Mouse (Mus musculus) heart, embryonic 12.5 days (tissue): ENCODE measurements around the gene Mrps15. TPM values are rescaled to one million over a fixed set of nuclear protein-coding genes. Genes with fewer than 3 reads are reported as not detected.

Experiments used
- ATAC-seq: fragments of 200-750 bp; cut with Nextera tagmentation; 2 replicates; pipeline ENCODE4 v1.8.0; 2017; ENCODE audit warnings: moderate TSS enrichment, moderate library complexity; ENCODE audit not compliant: insufficient number of reproducible peaks, low FRiP score
- H3K27ac ChIP-seq: fragments of 300-500 bp; sonication (generic); 2 replicates; pipeline ENCODE4 v1.5.1; 2016; ENCODE audit warnings: mild to moderate bottlenecking, moderate library complexity; ENCODE audit not compliant: poor library complexity, severe bottlenecking
- H3K27me3 ChIP-seq: fragments of 300-500 bp; sonication (generic); replicated peaks from 2 replicates; pipeline ENCODE4 v1.6.1; 2016; ENCODE audit warnings: mild to moderate bottlenecking, moderate library complexity
- H3K36me3 ChIP-seq: fragments of 300-500 bp; sonication (generic); 2 replicates; pipeline ENCODE4 v1.6.1; 2016; ENCODE audit warnings: mild to moderate bottlenecking, moderate library complexity
- H3K4me1 ChIP-seq: fragments of 300-500 bp; sonication (generic); replicated peaks from 2 replicates; pipeline ENCODE4 v1.6.1; 2016; ENCODE audit warnings: mild to moderate bottlenecking
- H3K4me2 ChIP-seq: fragments of 300-500 bp; sonication (generic); 2 replicates; pipeline ENCODE4 v1.6.1; 2016; ENCODE audit warnings: mild to moderate bottlenecking, moderate library complexity
- H3K4me3 ChIP-seq: fragments of 300-500 bp; sonication (generic); 2 replicates; pipeline ENCODE4 v1.5.1; 2016; ENCODE audit warnings: mild to moderate bottlenecking
- H3K9ac ChIP-seq: fragments of 300-500 bp; sonication (generic); 2 replicates; pipeline ENCODE4 v1.6.1; 2016; ENCODE audit warnings: mild to moderate bottlenecking, moderate library complexity
- H3K9me3 ChIP-seq: fragments of 300-500 bp; sonication (generic); replicated peaks from 2 replicates; pipeline ENCODE4 v1.6.1; 2016; ENCODE audit warnings: mild to moderate bottlenecking, moderate library complexity
- WGBS: fragments of 180-500 bp; shearing (Covaris S2); methylation state at CpG from one replicate; pipeline ENCODE4 v1.1.7; 2016; 5-methylcytosine and 5-hydroxymethylcytosine counted together
- polyA plus RNA-seq: library from polyadenylated mRNA; unstranded; fragments of >200 nt; fragmentation: Nextera tagmentation; extraction: Ambion mirVana; gene quantifications from 2 replicates; pipeline ENCODE4 v1.2.1, GENCODE M21; 2016

Mrps15 gene
- 142 and 146 TPM in 2 replicates for polyA plus RNA-seq

GRCm38 (mm10) chr4:126046851-126047585 lies at the start of gene Mrps15:
TSS of gene Mrps15 (plus strand) at chr4:126046925.
- WGBS = under 1% methylated on average over 56 of the region's 56 CpGs
- Histone ChIP-seq H3K27me3 (no peaks in the 10 kb centered on the region), H3K4me2 (peak within 1 kb of the TSS; percentile 91), H3K9me3 (no peaks in the 10 kb centered on the region), H3K9ac (peak within 1 kb of the TSS; percentile 85), H3K4me3 (peak within 1 kb of the TSS; percentile 75), H3K36me3 (peaks cover 28% of the 10 kb centered on the region), H3K27ac (peak within 1 kb of the TSS; percentile 31), H3K4me1 (peaks cover 10% of the 10 kb centered on the region)
- ATAC-seq = peak; percentile 91

DNA sequence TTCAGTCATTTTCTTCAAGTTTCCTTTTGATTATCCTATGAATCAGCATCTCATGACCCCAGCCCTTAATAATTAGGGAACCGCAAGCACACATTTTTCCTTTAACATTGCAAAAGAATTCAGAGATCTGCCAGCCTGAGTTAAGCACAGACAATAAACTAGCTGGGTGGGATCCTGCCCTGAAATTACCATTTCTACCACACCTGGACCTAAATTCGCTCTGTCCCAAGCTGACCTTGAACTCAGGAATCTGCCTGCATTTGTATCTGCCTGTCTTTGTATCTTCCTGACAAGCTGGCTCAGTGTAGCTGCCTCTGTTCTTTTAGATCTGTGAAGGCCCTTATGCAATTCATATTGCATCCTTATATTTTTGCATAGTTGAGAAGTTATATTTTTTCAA lies 48.9 kb upstream of the Mrps15 start:
- no peak for ATAC-seq
- Histone ChIP-seq H3K36me3 (no peaks in the 10 kb centered on the region), H3K4me1 (no peaks in the 10 kb centered on the region), H3K9ac (no peak overlapping the region), H3K27ac (no peak overlapping the region), H3K27me3 (no peaks in the 10 kb centered on the region; the same call in 1 of the 2 replicates), H3K4me2 (no peak overlapping the region), H3K4me3 (no peak overlapping the region), H3K9me3 (peaks cover 23% of the 10 kb centered on the region)
- WGBS = 80% methylated on average over 2 of the region's 2 CpGs

- ATAC-seq = no peak
- Histone ChIP-seq H3K4me3 (no peak overlapping the region), H3K4me1 (no peaks in the 10 kb centered on the region), H3K9me3 (peaks cover 22% of the 10 kb centered on the region), H3K27ac (no peak overlapping the region), H3K36me3 (no peaks in the 10 kb centered on the region), H3K27me3 (no peaks in the 10 kb centered on the region), H3K4me2 (no peak overlapping the region), H3K9ac (no peak overlapping the region)
- WGBS = 78% methylated on average over 12 of the region's 12 CpGs
These were observed 45.2 kb upstream of the Mrps15 start for GRCm38 (mm10) chr4:126001311-126002199.

- Histone ChIP-seq H3K4me3 (no peak overlapping the region), H3K4me2 (no peak overlapping the region), H3K9ac (no peak overlapping the region), H3K36me3 (no peaks in the 10 kb centered on the region), H3K9me3 (no peaks in the 10 kb centered on the region), H3K27me3 (no peaks in the 10 kb centered on the region), H3K27ac (no peak overlapping the region), H3K4me1 (no peaks in the 10 kb centered on the region)
- ATAC-seq = no peak
- WGBS = 70% methylated on average over 7 of the region's 7 CpGs
These were observed 28.9 kb upstream of the Mrps15 start for GRCm38 (mm10) chr4:126017676-126018332.

DNA sequence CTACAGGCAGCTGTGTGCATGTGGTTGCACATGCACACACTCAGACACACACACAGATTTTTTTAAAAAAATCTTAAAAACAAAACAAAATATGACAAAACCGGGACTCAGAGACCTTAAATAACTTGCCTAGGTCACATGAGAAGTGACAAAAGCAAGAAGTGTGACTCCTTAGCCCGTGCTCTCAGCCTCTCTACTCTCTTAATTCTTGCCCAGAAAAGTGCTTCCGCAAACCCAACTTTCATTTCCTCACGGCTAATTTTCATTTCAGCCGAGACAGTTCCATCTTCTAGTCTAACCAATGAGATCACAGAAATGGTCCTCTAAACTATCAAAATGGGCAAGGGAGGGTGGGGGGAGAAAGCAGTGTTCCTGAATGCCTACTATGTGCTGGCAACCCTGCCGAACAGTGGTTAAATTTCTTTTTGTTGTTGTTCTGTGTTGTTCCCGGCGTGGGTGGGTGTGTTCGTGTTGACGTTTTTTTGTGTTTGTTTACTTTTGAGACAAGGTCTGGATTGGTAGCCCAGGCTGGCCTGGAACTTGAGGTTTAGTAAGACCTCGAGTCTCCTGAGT lies 27.7 kb upstream of the Mrps15 start:
- H3K4me3 ChIP-seq = no peak overlapping the region
- no peak overlapping the region for H3K27ac ChIP-seq
- 72% methylated on average over 11 of the region's 11 CpGs for WGBS
- no peaks in the 10 kb centered on the region for H3K27me3 ChIP-seq
- ATAC-seq = no peak
- H3K9me3 ChIP-seq = no peaks in the 10 kb centered on the region
- H3K36me3 ChIP-seq = no peaks in the 10 kb centered on the region
- H3K4me1 ChIP-seq = no peaks in the 10 kb centered on the region
- no peak overlapping the region for H3K4me2 ChIP-seq
- H3K9ac ChIP-seq = no peak overlapping the region

DNA sequence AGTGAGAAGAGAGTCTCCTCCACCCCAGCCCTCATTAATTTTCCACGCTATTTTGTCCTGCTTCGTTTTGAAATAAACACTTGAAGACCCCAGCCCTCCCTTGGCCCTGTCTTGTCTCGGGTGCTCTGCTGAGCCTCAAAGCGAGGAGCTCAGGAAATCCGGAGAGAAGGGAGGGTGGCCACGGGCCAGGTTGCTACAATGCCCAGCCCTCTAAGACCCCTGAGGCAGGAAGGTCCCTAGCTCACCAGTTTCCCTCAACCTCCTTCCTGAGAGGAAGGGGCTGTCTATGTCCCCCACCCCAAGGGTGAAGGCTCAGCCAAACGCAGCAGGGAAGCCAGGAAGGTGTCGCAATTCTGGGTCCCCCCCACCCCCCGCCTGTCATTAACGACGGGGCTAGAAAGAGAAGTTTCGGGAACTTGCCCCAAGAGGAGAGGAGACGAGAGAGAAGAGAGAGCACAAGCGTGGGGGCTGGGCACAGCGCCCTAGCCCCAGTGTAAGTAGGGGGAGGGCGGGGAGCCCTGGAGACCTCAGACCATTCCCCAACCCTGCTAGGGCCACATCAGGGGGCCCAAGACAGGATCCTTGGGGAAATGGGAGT lies 22.3 kb upstream of the Mrps15 start, which contains the start of gene Csf3r:
Csf3r (plus strand) TSS at position 248 of the 598 bp plus-strand sequence.
- 37% methylated on average over 16 of the region's 16 CpGs for WGBS
- Histone ChIP-seq H3K9me3 (no peaks in the 10 kb centered on the region), H3K27ac (no peak within 1 kb of the TSS), H3K4me1 (no peaks in the 10 kb centered on the region), H3K36me3 (no peaks in the 10 kb centered on the region), H3K4me3 (no peak within 1 kb of the TSS), H3K27me3 (no peaks in the 10 kb centered on the region), H3K9ac (no peak within 1 kb of the TSS), H3K4me2 (no peak within 1 kb of the TSS)
- no peak for ATAC-seq

- Histone ChIP-seq H3K9me3 (no peaks in the 10 kb centered on the region), H3K36me3 (no peaks in the 10 kb centered on the region), H3K4me3 (no peak overlapping the region), H3K27me3 (no peaks in the 10 kb centered on the region), H3K4me2 (no peak overlapping the region), H3K27ac (no peak overlapping the region), H3K4me1 (no peaks in the 10 kb centered on the region), H3K9ac (no peak overlapping the region)
- no peak for ATAC-seq
- 76% methylated on average over 5 of the region's 5 CpGs for WGBS
These were observed 20.9 kb upstream of the Mrps15 start for GRCm38 (mm10) chr4:126025801-126026200.

DNA sequence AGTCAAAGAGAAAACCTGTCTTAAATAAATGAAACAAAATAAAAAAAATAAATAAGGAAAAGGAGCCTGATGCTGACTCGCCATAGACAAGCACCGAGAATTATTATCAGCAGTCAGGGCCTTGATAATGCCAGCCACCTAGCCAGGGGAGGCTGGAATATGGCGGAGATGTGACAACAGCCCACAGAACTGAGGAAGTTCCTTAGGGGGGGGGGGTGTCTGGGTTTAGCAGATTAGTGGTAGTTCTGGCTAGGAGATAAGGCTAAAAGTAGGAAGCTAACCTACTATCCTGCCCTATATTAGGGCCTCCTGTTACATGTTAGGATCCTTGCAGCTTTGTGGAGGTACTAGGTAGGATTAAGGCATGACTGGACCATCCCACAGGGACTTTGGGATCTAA lies 18.7 kb upstream of the Mrps15 start:
- no peak for ATAC-seq
- H3K9me3 ChIP-seq = no peaks in the 10 kb centered on the region
- 44% methylated on average over 3 of the region's 3 CpGs for WGBS

GRCm38 (mm10) chr4:126029042-126029441 lies 17.7 kb upstream of the Mrps15 start:
- H3K4me2 ChIP-seq = no peak overlapping the region
- H3K27ac ChIP-seq = no peak overlapping the region
- WGBS = 47% methylated on average over 3 of the region's 3 CpGs
- peaks cover 5% of the 10 kb centered on the region; the same call in 1 of the 2 replicates for H3K27me3 ChIP-seq
- no peak for ATAC-seq
- no peaks in the 10 kb centered on the region for H3K9me3 ChIP-seq
- no peak overlapping the region for H3K9ac ChIP-seq
- no peaks in the 10 kb centered on the region for H3K4me1 ChIP-seq
- no peak overlapping the region for H3K4me3 ChIP-seq
- H3K36me3 ChIP-seq = no peaks in the 10 kb centered on the region

More for the DNA sequence above, 18.7 kb upstream of the Mrps15 start:
- H3K27ac ChIP-seq = no peak overlapping the region
- H3K4me1 ChIP-seq = no peaks in the 10 kb centered on the region
- no peaks in the 10 kb centered on the region for H3K36me3 ChIP-seq
- H3K27me3 ChIP-seq = peaks cover 5% of the 10 kb centered on the region; the same call in 1 of the 2 replicates
- no peak overlapping the region for H3K4me3 ChIP-seq
- no peak overlapping the region for H3K9ac ChIP-seq
- no peak overlapping the region for H3K4me2 ChIP-seq

DNA sequence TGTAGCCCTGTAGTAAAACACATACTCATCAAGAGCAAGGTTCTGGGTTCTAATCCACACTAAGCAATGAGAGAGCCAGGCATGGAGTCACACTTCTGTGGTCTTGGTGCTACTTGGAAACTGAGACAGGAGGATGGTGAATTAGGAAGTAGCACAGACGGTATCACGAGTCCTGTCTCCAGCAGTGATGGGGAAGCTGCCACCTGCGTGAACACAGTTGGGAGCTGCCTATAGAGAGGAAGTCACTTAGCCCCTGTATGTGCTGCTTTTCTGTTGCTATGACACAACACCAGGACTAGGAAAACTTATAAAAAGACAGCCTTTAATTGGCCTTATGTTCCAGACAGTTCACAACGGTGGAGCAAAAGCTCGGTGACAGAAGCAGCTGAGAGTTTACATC lies 16.0 kb upstream of the Mrps15 start:
- Histone ChIP-seq H3K27me3 (peaks cover 5% of the 10 kb centered on the region; the same call in 1 of the 2 replicates), H3K9ac (no peak overlapping the region), H3K27ac (no peak overlapping the region), H3K36me3 (no peaks in the 10 kb centered on the region), H3K4me3 (no peak overlapping the region), H3K4me1 (no peaks in the 10 kb centered on the region), H3K4me2 (no peak overlapping the region), H3K9me3 (no peaks in the 10 kb centered on the region)
- WGBS = 71% methylated on average over 5 of the region's 5 CpGs
- no peak for ATAC-seq
